Mouse (Mus musculus) ES-E14 (cell line): ENCODE measurements around the gene Serpinb6a. TPM values are rescaled to one million over a fixed set of nuclear protein-coding genes. Genes with fewer than 3 reads are reported as not detected.

Source experiments
- DNase-seq: peaks from one replicate; pipeline ENCODE4 v3.0.0-alpha.2; 2013; ENCODE audit warnings: low read depth, low spot score
- H3K27ac ChIP-seq: 2 replicates; pipeline ENCODE4 v1.5.1; 2012; ENCODE audit warnings: low read depth, mild to moderate bottlenecking, low read length, moderate library complexity, mixed read lengths; ENCODE audit not compliant: poor library complexity, insufficient read depth, severe bottlenecking
- H3K36me3 ChIP-seq: 2 replicates; pipeline ENCODE4 v1.6.1; 2012; ENCODE audit warnings: mild to moderate bottlenecking, low read length, moderate library complexity, mixed read lengths; ENCODE audit not compliant: control insufficient read depth, poor library complexity, insufficient read depth, severe bottlenecking
- H3K4me1 ChIP-seq, 2 experiments: fragments of 150-350 bp in 1 of 2; sonication (generic) in 1 of 2; 2 replicates each; pipeline ENCODE4 v1.6.1; 2012; ENCODE audit warnings: low read length in 2 of 2, mild to moderate bottlenecking in 1 of 2, mixed read lengths in 1 of 2; ENCODE audit not compliant: control insufficient read depth in 2 of 2, insufficient read depth in 2 of 2, poor library complexity in 1 of 2
- H3K4me3 ChIP-seq, 2 experiments: fragments of 150-350 bp in 1 of 2; sonication (generic) in 1 of 2; 2 replicates each; pipeline ENCODE4 v1.5.1; 2012; ENCODE audit warnings: low read length in 2 of 2, low read depth in 1 of 2, mild to moderate bottlenecking in 1 of 2, mixed read lengths in 1 of 2; ENCODE audit not compliant: insufficient read depth in 1 of 2, poor library complexity in 1 of 2, severe bottlenecking in 1 of 2
- H3K9ac ChIP-seq: 2 replicates; pipeline ENCODE4 v1.6.1; 2012; ENCODE audit warnings: low read depth, mild to moderate bottlenecking, low read length, mixed read lengths; ENCODE audit not compliant: poor library complexity, insufficient read depth, severe bottlenecking
- H3K9me3 ChIP-seq: fragments of 150-350 bp; sonication (generic); 2 replicates; pipeline ENCODE4 v1.6.1; 2012; ENCODE audit warnings: low read depth, mild to moderate bottlenecking, low read length; ENCODE audit not compliant: control insufficient read depth, insufficient read depth
- CHD2 ChIP-seq: IDR thresholded peaks from 2 replicates; pipeline ENCODE4 v1.6.1; 2014; ENCODE audit warnings: mild to moderate bottlenecking, low read depth, low read length, inconsistent platforms
- HCFC1 ChIP-seq: IDR thresholded peaks from 2 replicates; pipeline ENCODE4 v1.6.1; 2012; ENCODE audit warnings: low read length, inconsistent platforms, borderline replicate concordance; ENCODE audit not compliant: insufficient read depth
- MAFK ChIP-seq: IDR thresholded peaks from 2 replicates; pipeline ENCODE4 v1.6.1; 2014; ENCODE audit warnings: mild to moderate bottlenecking, low read depth, low read length, inconsistent platforms; ENCODE audit not compliant: insufficient read depth
- ZC3H11A ChIP-seq: IDR thresholded peaks from 2 replicates; pipeline ENCODE4 v1.6.1; 2012; ENCODE audit warnings: low read depth, mild to moderate bottlenecking, inconsistent platforms, low read length, borderline replicate concordance
- ZNF384 ChIP-seq: IDR thresholded peaks from 2 replicates; pipeline ENCODE4 v1.6.1; 2012; ENCODE audit warnings: low read depth, low read length, inconsistent platforms
- in situ Hi-C, 2 experiments: fragments of 600-800 bp; cut with MboI; formaldehyde crosslinking; loops; one replicate each; pipeline ENCODE4 v1.15.1; 2025; ENCODE audit warnings: low sequenced_read_pairs in 2 of 2, inconsistent platforms in 1 of 2; ENCODE audit not compliant: unreplicated experiment in 2 of 2
- total RNA-seq: library from RNA; depleted of rRNA; stranded (reverse); fragments of 300-350 nt; gene quantifications from 2 replicates; pipeline ENCODE4 v1.2.3, GENCODE M21; 2012

Serpinb6a gene
- total RNA-seq, 1 experiment = 57.2 TPM

GRCm38 (mm10) chr13:34016927-34017569, 14.5 kb upstream of the Serpinb6a start:
- TF ChIP-seq CHD2 = no peak
- TF ChIP-seq MAFK = no peak
- TF ChIP-seq HCFC1 = no peak
- no peak for TF ChIP-seq ZC3H11A
- TF ChIP-seq ZNF384 = no peak
- Histone ChIP-seq H3K27ac (no peak overlapping the region), H3K9me3 (no peaks in the 10 kb centered on the region), H3K9ac (no peak overlapping the region), H3K4me1 (no peaks in the 10 kb centered on the region), H3K36me3 (peaks cover 4% of the 10 kb centered on the region), H3K4me3 (no peak overlapping the region)
- in situ Hi-C loops = no loop called here
- DNase-seq = no peak

- Histone ChIP-seq H3K4me1 (0 out of 4 replicates have a peak, but pooled peaks cover 0 to 2% of the 10 kb centered on the region in 2 experiments), H3K27ac (no peak overlapping the region), H3K4me3 (no peak overlapping the region), H3K9me3 (no peaks in the 10 kb centered on the region), H3K36me3 (no peaks in the 10 kb centered on the region; the same call in 1 of the 2 replicates), H3K9ac (no peak overlapping the region)
- no peak for DNase-seq
- in situ Hi-C loops = no loop called here
- no peak for TF ChIP-seq ZNF384
- TF ChIP-seq CHD2 = no peak
- TF ChIP-seq ZC3H11A = no peak
- TF ChIP-seq MAFK = no peak
- no peak for TF ChIP-seq HCFC1
Measured at GRCm38 (mm10) chr13:34007234-34007633, 4.6 kb upstream of the Serpinb6a start.

- no peak for DNase-seq
- Histone ChIP-seq H3K9ac (0 out of 2 replicates have a peak overlapping the region, but pooled peaks have one; percentile 13), H3K9me3 (no peaks in the 10 kb centered on the region), H3K27ac (no peak overlapping the region), H3K36me3 (no peaks in the 10 kb centered on the region), H3K4me3 (peak overlapping the region; percentile 82 to 95), H3K4me1 (0 out of 4 replicates have a peak, but pooled peaks cover 0 to 5% of the 10 kb centered on the region in 2 experiments)
- in situ Hi-C loops = no loop called here
- TF ChIP-seq MAFK (no peak), HCFC1 (no peak), CHD2 (no peak), ZNF384 (no peak), ZC3H11A (no peak)
Measured at GRCm38 (mm10) chr13:34003058-34003457, 464 bp upstream of the Serpinb6a start.

GRCm38 (mm10) chr13:33995197-33995596, 7.4 kb downstream of the Serpinb6a start:
- peak; percentile 82 for DNase-seq
- Histone ChIP-seq H3K9me3 (no peaks in the 10 kb centered on the region), H3K9ac (no peak overlapping the region), H3K27ac (no peak overlapping the region), H3K36me3 (no peaks in the 10 kb centered on the region), H3K4me3 (no peak overlapping the region), H3K4me1 (0 out of 4 replicates have a peak, but pooled peaks cover 0 to 1% of the 10 kb centered on the region in 2 experiments)
- TF ChIP-seq ZC3H11A = peak; percentile 78
- TF ChIP-seq CHD2 = no peak
- TF ChIP-seq HCFC1 = no peak
- TF ChIP-seq ZNF384 = no peak
- in situ Hi-C loops = no loop called here
